Mouse (Mus musculus): ENCODE results near the gene Lrsam1.
A peak's percentile ranks its signal among the peaks of the same experiment; 100 is the strongest.

Lrsam1 gene

DNA sequence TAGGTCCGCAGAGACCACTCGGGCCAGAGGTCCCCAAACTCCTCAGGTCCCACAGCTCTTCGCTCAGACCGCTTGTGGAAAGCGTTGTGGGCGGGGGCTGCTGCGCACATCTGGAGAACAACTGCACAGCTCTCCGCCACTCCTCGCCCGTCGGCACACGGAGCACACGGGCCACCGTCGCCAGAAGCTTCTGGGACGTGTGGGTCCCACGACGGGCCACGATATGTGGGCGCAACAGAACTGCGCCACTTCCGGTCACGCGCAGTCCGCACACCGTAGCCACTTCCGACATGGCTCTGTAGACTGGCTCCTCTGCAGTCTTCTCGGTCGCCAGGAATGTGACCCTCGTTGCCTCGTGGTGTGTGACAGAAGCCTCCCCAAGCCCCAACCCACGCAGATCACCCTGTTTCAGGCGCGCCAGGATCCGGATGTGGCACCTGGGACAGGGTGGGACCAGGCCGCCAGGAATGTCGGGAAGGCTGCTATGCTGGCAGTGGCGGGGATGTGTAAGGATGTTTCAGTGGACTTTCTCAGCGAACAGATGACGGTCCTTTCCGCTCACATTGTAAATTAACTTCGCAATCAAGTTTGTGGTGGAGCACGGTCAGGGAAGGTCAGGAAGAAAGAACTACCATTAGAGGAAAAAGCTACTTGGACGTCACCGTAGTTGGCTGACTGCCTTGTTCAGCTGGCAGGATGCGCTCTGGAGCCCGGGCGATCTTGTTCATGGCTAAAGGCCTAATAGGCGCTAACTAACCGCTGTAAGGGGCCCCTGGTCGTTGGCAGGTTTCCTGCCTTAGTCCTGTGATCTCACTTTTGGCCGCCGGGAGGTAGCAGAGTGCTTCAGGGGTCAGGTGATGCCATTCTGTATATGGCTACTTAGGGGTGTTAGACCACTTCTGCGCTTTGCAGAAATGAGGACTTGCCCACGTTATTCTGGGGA lies 5.5 kb upstream of the Lrsam1 start:
- DNase-seq, result peak; percentile 89 to 90

DNA sequence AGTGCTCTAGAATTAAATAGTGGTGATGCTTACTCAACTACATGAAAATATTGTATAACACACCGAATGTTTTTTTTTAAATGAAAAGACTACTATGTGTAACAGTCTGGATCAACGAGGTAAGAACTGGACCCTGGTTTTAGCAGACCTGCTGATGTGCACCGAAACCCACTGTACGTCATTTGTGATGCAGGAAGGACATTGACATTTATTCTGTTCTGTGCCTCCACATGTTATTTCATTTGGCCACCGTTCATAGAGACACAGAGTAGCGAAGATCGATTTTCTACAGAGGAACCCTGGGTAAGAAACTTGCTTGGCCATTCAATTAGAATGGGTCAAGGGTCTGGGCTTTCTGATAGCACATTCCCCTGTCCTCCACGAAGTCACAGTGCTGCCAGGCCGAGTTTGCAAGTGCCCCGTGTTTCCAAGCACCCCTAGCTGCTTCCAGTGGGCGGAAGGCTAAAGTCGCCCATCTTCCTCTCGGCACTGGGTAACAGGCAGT lies 4.8 kb upstream of the Lrsam1 start:
- no peak for DNase-seq

DNA sequence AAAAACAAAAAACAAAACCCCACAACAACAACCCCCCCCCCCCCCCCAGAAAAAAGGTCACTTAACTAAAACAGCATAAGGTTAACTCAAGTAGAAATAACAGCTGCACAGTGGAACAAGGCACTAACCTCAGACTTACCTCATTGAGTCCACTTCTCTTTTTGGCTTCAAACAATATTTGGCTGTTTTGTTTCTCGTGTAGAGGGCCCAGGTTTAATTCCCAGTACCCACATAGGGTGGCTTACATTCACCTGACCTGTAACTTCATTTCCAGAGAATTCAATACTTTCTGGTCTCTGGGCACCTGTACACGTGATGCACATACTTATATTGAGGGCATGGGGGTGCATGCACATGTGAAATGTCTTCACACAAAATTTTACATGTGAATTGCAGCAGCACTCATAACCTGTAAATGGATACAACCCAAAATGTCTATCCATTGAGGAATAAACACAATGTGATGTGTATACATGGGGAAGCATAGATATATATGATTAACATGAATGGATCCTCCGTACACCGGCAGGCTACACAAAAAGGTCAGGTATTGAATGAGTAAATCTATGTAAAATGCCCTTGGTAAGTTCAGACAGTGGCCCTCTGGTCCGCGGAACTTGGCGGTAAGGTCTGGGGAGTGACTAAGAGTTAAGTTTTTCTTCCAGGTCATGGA lies 4.2 kb upstream of the Lrsam1 start:
- DNase-seq, result peak; percentile 61 to 63

DNA sequence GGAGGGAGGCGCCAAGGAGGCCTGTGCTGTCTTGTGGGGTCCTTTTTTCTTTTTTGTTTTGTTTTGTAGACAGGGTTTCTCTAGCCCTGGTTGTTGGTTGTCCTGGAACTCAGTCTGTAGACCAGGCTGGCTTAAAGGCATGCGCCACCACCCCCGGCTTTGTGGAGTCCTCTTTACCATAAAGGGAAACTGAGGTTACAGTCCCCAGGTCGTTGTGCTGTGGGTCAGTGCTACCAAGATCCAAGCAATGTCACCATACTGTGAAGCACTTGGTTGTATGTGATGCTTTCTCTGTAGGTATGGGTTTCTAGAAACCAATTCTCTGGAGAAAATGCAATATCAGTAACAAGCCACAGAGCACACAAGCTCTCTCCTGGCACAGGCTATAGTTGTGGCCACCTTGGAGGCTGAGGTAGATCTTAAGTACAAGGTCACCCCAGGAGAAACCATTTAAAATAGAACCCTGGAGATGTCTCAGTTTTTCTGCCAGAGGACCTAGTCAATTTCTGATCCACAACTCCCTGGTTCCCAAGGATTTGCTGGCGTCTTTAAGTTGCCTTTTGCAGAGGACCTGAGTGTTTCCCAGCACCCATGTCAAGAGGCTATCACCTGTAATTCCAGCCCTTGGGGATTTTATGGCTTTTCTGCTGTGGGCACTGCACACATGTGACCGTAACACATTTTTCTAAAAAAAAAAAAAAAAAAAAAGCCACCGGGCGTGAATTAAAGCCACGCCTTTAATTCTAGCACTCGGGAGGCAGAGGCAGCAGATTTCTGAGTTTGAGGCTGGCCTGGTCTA lies 3.4 kb upstream of the Lrsam1 start:
- peak; percentile 9 to 34 for DNase-seq

DNA sequence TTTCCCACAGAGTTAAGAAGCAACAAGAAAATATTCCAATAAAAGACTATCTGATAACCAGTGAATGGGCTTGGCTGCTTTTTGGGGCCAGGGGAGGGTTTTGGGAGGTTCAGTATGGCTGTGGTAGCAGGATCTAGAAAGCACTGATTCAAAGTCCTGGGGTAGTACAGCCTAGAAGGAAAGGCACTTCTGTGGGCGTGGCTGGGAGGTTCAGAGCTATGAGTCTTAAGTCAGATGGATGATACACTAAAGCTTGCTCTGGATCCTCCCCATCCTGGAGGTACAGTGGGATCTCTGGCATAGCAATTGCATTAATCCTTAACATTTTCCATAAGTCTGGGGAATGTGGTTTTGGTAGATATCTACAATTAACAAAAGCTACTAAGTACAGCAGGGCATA lies 2.6 kb upstream of the Lrsam1 start:
- DNase-seq, result no peak

DNA sequence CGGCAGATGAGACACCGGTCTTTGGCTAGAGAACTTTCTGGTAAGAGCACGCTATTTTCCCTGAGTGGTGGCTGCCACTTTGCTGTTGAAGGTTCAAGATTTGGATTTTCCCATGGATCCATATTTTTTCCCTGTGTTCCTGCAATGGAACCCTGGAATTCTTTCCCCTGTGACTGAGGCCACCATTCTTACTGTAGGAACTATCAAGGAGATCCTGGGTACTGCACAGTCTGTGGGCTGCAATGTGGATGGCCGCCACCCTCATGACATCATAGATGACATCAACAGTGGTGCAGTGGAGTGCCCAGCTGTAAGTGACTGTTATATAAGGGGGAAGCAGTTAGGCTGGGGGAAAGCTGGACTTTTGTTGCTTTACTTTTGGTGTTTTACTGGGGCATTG lies 2.1 kb upstream of the Lrsam1 start:
- DNase-seq, result peak; percentile 21 to 28

DNA sequence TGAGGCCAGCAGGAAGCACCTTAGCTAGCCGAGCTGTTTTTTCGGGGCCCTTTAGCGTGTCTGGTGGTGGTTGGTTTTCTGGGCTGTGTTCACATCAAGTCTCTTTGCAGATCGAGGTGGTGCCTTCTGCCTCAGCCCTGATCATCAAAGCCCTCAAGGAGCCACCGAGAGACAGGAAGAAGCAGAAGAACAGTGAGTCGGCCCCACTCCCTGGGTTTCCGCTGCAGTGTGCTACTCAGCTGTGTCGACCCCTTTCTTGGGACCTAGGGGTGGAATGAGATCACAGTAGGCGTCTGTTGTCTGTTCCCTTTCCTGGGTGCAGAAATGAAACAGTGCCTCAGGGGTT lies 1.4 kb upstream of the Lrsam1 start:
- peak; percentile 40 to 45 for DNase-seq

DNA sequence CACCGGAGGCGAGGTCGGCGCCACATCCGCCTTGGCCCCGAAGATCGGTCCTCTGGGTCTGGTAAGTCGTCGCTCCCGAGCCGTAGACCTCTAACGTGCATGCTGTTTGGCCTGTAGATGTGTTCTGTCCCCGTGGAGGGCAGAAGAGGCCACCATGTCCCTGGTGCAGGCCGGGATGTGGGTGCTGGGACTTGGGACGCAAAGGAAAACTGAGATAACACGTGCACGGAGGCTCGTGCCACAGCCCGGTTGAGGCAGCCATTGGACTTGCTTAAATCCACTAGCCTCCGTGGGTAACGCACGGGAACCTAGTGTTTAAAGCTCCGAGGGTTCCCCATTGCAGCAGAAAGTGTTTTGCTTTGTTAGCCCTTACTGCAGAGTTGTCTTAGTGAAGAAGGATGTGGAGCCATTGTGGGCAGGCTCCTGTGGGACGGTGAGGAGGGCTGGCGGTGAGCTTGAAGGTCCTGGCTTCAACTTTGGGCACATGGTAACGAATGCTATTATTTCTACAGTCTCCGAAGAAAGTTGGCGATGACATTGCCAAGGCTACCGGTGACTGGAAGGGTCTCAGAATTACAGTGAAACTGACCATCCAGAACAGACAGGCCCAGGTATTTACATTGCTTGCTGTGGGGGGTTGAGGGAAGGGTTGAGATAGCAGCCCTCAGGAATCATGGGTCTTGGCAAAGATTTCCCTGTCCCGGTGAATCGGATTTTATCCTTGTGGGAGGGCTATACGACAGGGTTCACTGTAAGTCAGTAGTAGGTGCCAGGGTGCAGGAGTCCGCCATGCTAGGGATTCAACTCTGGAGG lies 854 bp upstream of the Lrsam1 start:
- no peak for DNase-seq

DNA sequence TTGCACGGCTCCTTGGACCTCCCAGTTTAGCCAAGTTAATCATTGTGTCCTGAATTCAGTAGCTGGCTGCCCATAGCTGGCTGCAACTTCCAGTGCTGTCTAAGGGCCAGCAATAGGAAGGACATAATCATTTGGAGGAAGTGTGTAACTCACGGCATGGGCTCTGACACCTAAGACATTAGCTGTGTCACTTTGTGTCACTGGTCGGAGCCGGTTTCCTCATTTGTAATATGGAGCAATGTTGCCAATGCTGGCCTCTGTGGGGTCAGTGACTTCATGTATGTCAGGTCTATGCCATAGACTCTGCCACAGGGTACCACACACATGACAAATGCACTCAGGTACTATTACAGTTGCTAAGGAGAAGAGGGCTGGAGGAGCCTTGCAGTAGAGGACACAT lies 1.1 kb downstream of the Lrsam1 start:
- DNase-seq, result no peak

DNA sequence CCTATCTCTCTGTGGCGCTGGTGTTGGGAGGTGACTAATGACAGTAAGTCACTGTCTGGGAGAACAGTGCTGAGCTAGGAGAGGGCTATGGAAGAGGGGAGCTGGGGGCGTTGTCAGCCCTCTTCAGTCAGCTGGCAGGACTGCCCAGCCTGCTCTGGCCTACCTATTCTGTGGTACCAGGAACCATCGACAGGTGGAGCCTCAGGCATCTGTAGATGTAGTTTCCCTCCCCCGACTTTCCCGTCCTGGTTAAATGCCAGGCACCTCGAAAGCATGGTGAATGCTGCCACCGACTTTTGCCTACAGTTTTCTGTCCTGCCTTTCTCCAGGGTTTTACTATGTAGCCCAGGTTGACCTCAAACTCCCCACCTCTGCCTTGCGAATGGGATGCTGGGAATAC lies 4.1 kb downstream of the Lrsam1 start:
- DNase-seq, result peak; percentile 27 to 37

DNA sequence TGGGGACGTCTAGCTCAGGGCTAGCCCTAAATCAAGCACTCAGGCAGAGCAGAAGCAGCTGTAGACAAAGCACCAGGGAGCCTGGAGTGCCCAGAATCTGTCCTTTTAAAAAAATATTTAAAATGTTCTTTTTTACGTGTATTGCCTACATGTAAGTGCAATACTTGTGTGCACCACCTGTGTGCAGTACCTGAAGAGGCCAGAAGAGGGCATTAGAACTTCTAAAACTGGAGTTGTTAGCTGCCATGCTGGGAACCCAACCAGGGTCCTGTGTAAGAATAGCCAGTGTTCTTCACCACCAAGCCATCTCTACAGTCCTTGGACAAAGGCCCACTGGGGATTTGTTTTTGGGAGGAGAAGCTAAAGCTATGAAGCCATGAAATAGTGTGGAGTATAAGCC lies 6.8 kb downstream of the Lrsam1 start:
- peak; percentile 39 to 50 for DNase-seq

DNA sequence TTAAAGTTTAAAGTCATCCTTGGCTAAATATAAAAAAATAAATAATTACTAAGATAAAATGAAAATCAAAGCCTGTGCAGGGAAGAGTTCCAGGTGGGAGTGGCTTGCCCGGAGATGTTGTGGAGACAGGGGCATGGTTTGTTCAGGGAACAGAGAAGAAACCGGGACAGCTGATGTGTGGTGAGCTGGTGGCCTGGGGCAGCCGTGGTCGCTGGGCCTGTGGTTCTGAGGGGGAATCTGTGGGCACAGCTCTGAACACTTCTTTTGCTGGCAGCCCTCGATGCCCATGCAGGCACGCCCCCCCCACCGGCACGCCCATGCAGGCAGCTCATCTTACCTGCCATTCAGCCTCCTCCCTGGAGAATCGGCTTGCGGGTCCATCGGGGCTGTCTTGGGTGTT lies 14.0 kb downstream of the Lrsam1 start:
- no peak for DNase-seq

DNA sequence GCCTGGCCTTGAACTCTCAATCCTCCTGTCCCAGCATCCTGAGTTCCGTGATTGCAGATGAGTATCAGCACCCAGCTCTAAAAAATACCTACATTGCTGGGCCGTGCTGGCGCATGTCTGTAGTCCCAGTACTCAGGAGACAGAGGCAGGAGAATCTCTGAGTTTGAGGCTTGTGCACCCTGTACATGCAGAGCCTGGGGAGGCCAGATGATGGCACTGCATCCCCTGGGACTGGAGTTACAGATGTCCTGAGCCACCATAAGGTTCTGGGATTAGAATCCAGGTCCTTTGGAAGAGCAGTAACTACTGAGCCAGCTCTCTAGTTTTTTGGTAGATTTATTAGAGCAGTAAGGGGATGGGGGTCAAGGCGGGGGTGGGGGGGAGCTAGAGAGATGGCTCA lies 20.9 kb downstream of the Lrsam1 start:
- DNase-seq, result no peak

DNA sequence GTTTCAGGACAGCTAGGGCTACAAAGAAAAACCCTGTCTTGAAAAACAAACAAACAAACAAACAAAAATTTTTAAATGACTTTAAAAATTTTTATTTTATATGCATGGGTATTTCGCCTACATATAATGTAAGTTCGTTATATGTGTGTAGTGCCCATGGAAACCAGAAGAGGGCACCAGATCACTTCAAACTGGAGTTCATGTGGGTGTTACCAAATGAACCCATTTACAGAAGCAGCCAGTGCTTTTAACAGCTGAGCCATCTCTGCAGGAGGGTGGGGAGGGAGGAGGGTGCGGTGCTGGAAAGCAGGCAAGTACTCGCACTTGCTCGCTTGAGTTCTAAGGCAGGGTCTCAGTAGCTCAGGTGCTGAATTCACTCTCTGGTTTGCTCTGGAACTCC lies 22.0 kb downstream of the Lrsam1 start:
- peak; percentile 69 to 76 for DNase-seq

DNA sequence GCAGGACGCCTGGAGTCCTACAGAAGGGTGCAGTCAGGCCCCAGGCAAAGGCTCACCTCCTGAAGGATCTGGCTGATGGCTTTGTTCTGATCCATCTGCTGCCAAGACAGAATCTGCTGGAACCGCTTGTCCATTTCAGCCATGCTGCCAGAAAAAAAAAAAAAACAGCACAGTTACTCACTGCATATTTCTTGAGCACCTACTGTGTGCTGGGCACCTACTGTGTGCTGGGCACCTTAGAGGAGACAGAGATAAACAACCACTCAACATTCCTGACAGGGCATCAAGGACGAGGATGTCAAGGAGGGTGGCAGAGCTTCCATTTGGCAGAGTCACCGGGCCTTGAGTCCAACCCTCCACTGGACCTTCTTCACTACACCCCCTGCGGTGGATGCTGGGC lies 22.7 kb downstream of the Lrsam1 start:
- no peak for DNase-seq

DNA sequence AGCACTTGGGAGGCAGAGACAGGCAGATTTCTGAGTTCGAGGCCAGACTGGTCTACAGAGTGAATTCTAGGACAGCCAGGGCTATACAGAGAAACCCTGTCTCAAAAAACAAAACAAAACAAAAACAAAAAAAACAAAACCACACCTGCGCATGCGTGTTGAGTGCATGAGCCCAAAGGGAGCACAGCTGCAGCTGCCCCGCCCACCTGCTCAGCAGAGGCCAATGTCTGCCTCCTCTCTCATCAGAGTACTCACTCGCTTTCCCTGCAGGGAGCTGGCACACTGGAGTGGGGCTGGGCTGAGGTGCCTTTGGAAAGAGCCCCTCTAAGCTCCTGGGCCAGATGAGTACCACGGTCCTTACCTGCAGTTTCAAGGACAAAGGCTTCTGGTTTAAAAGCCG lies 29.7 kb downstream of the Lrsam1 start:
- DNase-seq, result no peak

DNA sequence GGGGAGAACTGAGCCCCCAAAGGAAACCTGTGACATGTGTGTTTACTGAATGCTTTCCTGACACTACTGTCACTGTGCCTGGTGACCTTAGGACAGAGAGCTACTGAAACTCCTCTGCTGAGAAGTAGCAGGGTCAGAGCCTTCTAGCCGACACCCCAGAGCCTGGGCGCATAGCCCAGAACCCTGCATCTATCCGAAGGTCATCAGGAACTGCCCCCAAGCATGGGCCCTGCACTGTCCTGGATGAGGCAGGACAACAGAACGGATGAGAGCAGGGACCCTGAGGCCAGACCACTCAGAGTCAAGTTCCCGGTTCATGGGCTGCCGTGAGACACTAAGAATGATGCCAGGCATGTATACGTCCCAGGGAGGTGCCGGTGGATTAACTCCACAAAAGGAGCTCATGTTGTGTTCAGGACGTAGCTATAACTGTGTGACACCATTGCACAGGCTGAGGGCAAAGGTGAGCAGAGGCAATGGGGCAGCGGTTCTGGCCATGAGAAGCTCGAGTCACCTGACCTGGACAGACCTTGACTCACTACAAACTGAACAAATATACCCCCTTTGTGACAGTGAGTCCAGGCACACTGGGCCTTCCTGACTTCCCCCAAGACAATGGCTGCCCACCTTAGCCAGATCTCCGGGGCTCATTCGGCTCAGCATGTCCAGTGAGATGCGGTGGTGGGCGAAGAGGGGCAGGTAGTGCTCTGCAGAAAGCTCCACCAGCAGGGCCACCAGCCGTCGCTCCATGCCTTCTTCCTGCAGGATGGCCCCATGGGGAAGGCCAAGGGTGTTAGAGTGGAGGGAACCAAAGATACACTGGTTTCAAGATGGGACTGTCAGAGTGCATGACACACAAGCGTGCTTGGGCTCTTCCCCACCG lies 32.2 kb downstream of the Lrsam1 start:
- DNase-seq, result no peak

DNA sequence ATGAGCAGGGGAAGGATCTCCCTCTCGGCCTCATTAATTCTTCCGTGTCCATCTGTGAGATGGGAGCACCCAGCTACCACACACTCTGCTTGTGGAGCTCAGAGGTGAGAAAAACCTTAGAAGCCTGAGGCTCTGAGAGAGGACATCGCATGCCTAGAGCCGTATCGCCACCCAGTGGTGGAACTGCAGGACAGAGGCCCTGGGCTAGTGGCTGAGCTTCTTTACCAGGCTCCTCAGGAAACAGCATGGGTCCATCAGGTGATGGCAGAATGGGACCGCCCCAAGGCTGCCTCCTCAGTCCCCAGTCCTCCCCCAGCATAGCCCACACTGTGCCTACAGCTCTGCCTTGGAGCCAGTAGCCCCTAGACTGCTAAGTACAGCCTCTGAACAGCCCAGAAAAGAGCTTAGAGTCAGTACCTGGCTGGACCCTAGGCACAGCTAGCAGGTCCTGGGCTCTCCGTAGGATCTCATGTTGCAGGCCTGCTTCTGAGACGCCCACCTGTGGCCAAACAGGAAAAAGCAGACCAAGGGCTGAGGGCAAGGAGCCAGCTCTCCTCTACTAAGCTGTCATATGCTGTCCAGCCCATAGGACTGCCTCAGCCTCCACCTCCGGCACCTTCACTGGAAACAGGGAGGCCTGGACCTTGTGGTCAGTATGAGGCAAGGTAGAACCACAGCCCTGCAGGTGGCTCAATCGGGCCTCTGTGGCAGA lies 33.0 kb downstream of the Lrsam1 start:
- DNase-seq, result peak; percentile 54 to 55

DNA sequence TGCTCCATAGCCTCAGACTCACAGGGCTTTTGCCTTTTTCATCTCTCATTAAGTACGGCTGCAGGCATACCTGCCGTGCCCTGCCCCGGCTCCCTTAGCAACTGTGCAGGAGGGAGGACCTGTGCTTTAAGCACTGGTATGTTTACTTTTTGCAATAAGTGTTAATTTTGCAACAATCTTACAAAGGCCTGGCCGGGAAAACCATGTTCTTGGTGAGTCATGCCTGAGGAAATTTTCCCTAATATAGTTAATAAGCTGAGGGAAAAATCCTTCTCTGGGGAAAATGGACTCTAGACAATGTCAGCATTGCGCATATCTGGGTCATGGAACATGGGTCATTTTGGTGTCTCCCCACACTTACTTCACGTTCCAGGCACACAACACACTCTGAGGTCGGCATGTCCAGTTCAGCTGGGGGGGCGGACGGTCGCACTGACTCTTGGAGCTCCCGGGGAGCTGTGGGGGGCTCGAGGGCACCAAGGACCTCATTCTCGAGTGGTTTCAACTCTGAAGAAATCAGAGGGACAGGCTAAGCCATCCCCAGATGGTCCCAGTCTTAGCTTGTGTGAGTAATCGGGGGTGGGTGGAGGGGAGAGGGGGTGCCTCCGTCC lies 33.7 kb downstream of the Lrsam1 start:
- DNase-seq, result no peak
